8 mouse cellular contexts compared by ENCODE assay signal in the genomic region with DNA sequence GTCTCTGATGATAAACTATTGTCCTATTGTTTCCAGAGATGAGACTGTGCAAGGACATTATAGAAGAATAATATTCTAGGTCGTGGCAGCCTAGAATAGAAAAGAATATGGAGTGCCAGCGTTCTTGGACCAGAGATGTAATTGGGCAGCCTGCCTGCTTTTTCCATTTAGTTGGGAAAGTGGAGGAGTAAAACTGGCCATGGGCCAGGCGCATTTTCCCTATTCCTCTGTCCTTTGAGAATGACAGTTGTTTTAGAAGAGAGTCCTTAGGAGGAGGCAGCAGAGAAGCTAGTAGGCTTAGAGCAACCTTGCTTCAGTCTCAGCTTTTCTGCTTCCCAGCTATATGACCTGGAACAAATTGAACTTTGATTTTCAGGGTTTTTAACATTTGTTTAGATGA. TPM values are rescaled to one million over a fixed set of nuclear protein-coding genes. Genes with fewer than 3 reads are reported as not detected.
A peak's percentile ranks its signal among the peaks of the same experiment; 100 is the strongest.
DNase-seq lines count a peak whose midpoint lies in the region; ATAC-seq and TF ChIP-seq lines count a peak whose summit lies in the region.

No protein-coding gene starts in this region.

- TF ChIP-seq POLR2A in thymus, adult 2 months (IDR thresholded peaks at IDR 0.05; ENCODE audit: control insufficient read depth, extremely low read depth, insufficient read depth, low read length, poor library complexity), result no peak

- TF ChIP-seq CTCF in thymus, adult 2 months (IDR thresholded peaks at IDR 0.05; ENCODE audit: borderline replicate concordance, control insufficient read depth, extremely low read depth, insufficient read depth, low read length, poor library complexity), result no peak

- no peaks in the 10 kb centered on the region for H3K27me3 ChIP-seq in embryonic facial prominence, embryonic 15.5 days
- H3K27me3 ChIP-seq in embryonic facial prominence, embryonic 10.5 days (replicated peaks; ENCODE audit: low read depth, poor library complexity, severe bottlenecking), result no peaks in the 10 kb centered on the region
- no peaks in the 10 kb centered on the region for H3K27me3 ChIP-seq in midbrain, embryonic 15.5 days (replicated peaks)
- H3K27me3 ChIP-seq in midbrain, embryonic 10.5 days (ENCODE audit: low read depth, poor library complexity, severe bottlenecking), result no peaks in the 10 kb centered on the region
- no peaks in the 10 kb centered on the region for H3K27me3 ChIP-seq in thymus, adult 2 months (ENCODE audit: control insufficient read depth, insufficient read depth, low read length)

- no peak overlapping the region for H3K4me3 ChIP-seq in embryonic facial prominence, embryonic 15.5 days (replicated peaks)
- no peak overlapping the region for H3K4me3 ChIP-seq in embryonic facial prominence, embryonic 10.5 days
- H3K4me3 ChIP-seq in midbrain, embryonic 15.5 days, result no peak overlapping the region
- H3K4me3 ChIP-seq in midbrain, embryonic 10.5 days, result no peak overlapping the region
- no peak overlapping the region for H3K4me3 ChIP-seq in thymus, adult 2 months (ENCODE audit: control insufficient read depth, insufficient read depth, low read length)

- 51% methylated on average over 3 of the region's 3 CpGs for WGBS in embryonic facial prominence, embryonic 15.5 days
- WGBS in embryonic facial prominence, embryonic 10.5 days, result 71% methylated on average over 3 of the region's 3 CpGs
- WGBS in midbrain, embryonic 15.5 days, result 62% methylated on average over 3 of the region's 3 CpGs
- 78% methylated on average over 3 of the region's 3 CpGs for WGBS in midbrain, embryonic 10.5 days
- 74% methylated on average over 3 of the region's 3 CpGs for WGBS in thymus, adult 2 months

- no peak overlapping the region for H3K4me2 ChIP-seq in embryonic facial prominence, embryonic 15.5 days (replicated peaks)
- H3K4me2 ChIP-seq in midbrain, embryonic 15.5 days, result no peak overlapping the region

- 0 out of 2 replicates have a peak overlapping the region, but pooled peaks have one; percentile 0 for H3K27ac ChIP-seq in embryonic facial prominence, embryonic 15.5 days (replicated peaks)
- no peak overlapping the region for H3K27ac ChIP-seq in embryonic facial prominence, embryonic 10.5 days (replicated peaks)
- H3K27ac ChIP-seq in midbrain, embryonic 15.5 days, result 0 out of 2 replicates have a peak overlapping the region, but pooled peaks have one; percentile 2
- no peak overlapping the region for H3K27ac ChIP-seq in midbrain, embryonic 10.5 days (replicated peaks)
- H3K27ac ChIP-seq in thymus, adult 2 months (ENCODE audit: control insufficient read depth, insufficient read depth, low read length), result no peak overlapping the region

- peaks cover 16% of the 10 kb centered on the region for H3K4me1 ChIP-seq in embryonic facial prominence, embryonic 15.5 days
- peaks cover 18% of the 10 kb centered on the region for H3K4me1 ChIP-seq in embryonic facial prominence, embryonic 10.5 days
- H3K4me1 ChIP-seq in midbrain, embryonic 15.5 days, result peaks cover 13% of the 10 kb centered on the region
- peaks cover 19% of the 10 kb centered on the region for H3K4me1 ChIP-seq in midbrain, embryonic 10.5 days
- H3K4me1 ChIP-seq in thymus, adult 2 months (replicated peaks; ENCODE audit: control insufficient read depth, insufficient read depth, low read length), result peaks cover 2% of the 10 kb centered on the region

- no peak for ATAC-seq in embryonic facial prominence, embryonic 15.5 days (ENCODE audit: insufficient number of reproducible peaks, low FRiP score, low TSS enrichment, low read depth)
- no peak for ATAC-seq in midbrain, embryonic 15.5 days (replicated peaks)

- no peaks in the 10 kb centered on the region for H3K36me3 ChIP-seq in embryonic facial prominence, embryonic 15.5 days
- no peaks in the 10 kb centered on the region for H3K36me3 ChIP-seq in embryonic facial prominence, embryonic 10.5 days (replicated peaks)
- no peaks in the 10 kb centered on the region for H3K36me3 ChIP-seq in midbrain, embryonic 15.5 days (replicated peaks)
- no peaks in the 10 kb centered on the region for H3K36me3 ChIP-seq in midbrain, embryonic 10.5 days
- H3K36me3 ChIP-seq in thymus, adult 2 months (ENCODE audit: control insufficient read depth, insufficient read depth, low read length), result no peaks in the 10 kb centered on the region

- DNase-seq in embryonic facial prominence, embryonic 10.5 days (ENCODE audit: low spot score), result no peak
- no peak for DNase-seq in midbrain, embryonic 10.5 days (ENCODE audit: low spot score)
- DNase-seq in heart, adult 8-10 months (ENCODE audit: low spot score), result peak; percentile 61
- DNase-seq in layer of hippocampus, postnatal 36 days, result peak; percentile 74 to 77
- peak; percentile 89 for DNase-seq in right cerebral cortex, adult 18-20 months
- DNase-seq in thymus, adult 2 months, result no peak

- H3K9ac ChIP-seq in embryonic facial prominence, embryonic 15.5 days, result no peak overlapping the region
- no peak overlapping the region for H3K9ac ChIP-seq in midbrain, embryonic 15.5 days

- no peaks in the 10 kb centered on the region for H3K9me3 ChIP-seq in embryonic facial prominence, embryonic 15.5 days (replicated peaks)
- no peaks in the 10 kb centered on the region for H3K9me3 ChIP-seq in embryonic facial prominence, embryonic 10.5 days
- no peaks in the 10 kb centered on the region for H3K9me3 ChIP-seq in midbrain, embryonic 15.5 days
- H3K9me3 ChIP-seq in midbrain, embryonic 10.5 days (replicated peaks), result no peaks in the 10 kb centered on the region

RNA-seq across cellular contexts. Expression of gene Susd6, which starts 13.6 kb away (rescaled TPM):
- 18.5 and 18.6 TPM in 2 replicates for polyA plus RNA-seq in embryonic facial prominence, embryonic 15.5 days (2015; fragmentation: Nextera tagmentation; extraction: Ambion mirVana)
- polyA plus RNA-seq in embryonic facial prominence, embryonic 10.5 days (2016; fragmentation: Nextera tagmentation; extraction: Ambion mirVana), result 13.6 and 13.8 TPM in 2 replicates
- 13.2 and 13.6 TPM in 2 replicates for polyA plus RNA-seq in midbrain, embryonic 15.5 days (2015; fragmentation: Nextera tagmentation; extraction: Ambion mirVana)
- polyA plus RNA-seq in midbrain, embryonic 10.5 days (2016; fragmentation: Nextera tagmentation; extraction: Ambion mirVana), result 13.9 and 16.6 TPM in 2 replicates
- total RNA-seq in heart, adult 8-10 months (2022), result 10 to 100 TPM; 70.6 to 75.8 (median 73.7) TPM
- total RNA-seq in layer of hippocampus, postnatal 36 days (2021), result 10 to 100 TPM; 66.7 to 70.2 TPM
- 81.3 and 81.8 TPM in 2 replicates for polyA plus RNA-seq in thymus, adult 2 months (2012; rRNA removed)

RNA-seq across cellular contexts. Expression of gene Ccdc177, which starts 43.4 kb away (rescaled TPM):
- 0.13 and 0.17 TPM in 2 replicates for polyA plus RNA-seq in embryonic facial prominence, embryonic 15.5 days (2015; fragmentation: Nextera tagmentation; extraction: Ambion mirVana)
- polyA plus RNA-seq in embryonic facial prominence, embryonic 10.5 days (2016; fragmentation: Nextera tagmentation; extraction: Ambion mirVana), result 0.52 and 0.59 TPM in 2 replicates
- 5.9 and 6.6 TPM in 2 replicates for polyA plus RNA-seq in midbrain, embryonic 15.5 days (2015; fragmentation: Nextera tagmentation; extraction: Ambion mirVana)
- polyA plus RNA-seq in midbrain, embryonic 10.5 days (2016; fragmentation: Nextera tagmentation; extraction: Ambion mirVana), result 2.0 and 2.2 TPM in 2 replicates
- under 1 TPM in 1 of 4 experiments, not detected in 3; 0.08 TPM for total RNA-seq in heart, adult 8-10 months (2022)
- 10 to 100 TPM; 16.5 to 18.6 TPM for total RNA-seq in layer of hippocampus, postnatal 36 days (2021)
- not detected in 2 replicates for polyA plus RNA-seq in thymus, adult 2 months (2012; rRNA removed)

Comparison
In these comparisons a context has a peak if more than half of its experiments do, and no peak if none do; other contexts are left out.
1. H3K27ac ChIP-seq: peak in embryonic facial prominence, embryonic 15.5 days (single experiment) and midbrain, embryonic 15.5 days (single experiment); none in embryonic facial prominence, embryonic 10.5 days (single experiment), midbrain, embryonic 10.5 days (single experiment) and thymus, adult 2 months (single experiment).
2. DNase-seq: peak in heart, adult 8-10 months (single experiment), layer of hippocampus, postnatal 36 days (2 of 2) and right cerebral cortex, adult 18-20 months (single experiment); none in embryonic facial prominence, embryonic 10.5 days (single experiment), midbrain, embryonic 10.5 days (single experiment) and thymus, adult 2 months (single experiment).